Mouse (Mus musculus) heart, postnatal 0 days (tissue): ENCODE measurements around the gene Cpne7.

Experiments used
- CTCF ChIP-seq: IDR thresholded peaks from 2 replicates; pipeline ENCODE4 v1.5.1; 2016; ENCODE audit warnings: antibody characterized with exemption, control low read depth, low read depth
- EP300 ChIP-seq: IDR thresholded peaks from 2 replicates; pipeline ENCODE4 v1.6.1; 2016; ENCODE audit warnings: antibody characterized with exemption, low read depth

- TF ChIP-seq EP300 (no peak), CTCF (no peak)
Measured at GRCm38 (mm10) chr8:123135806-123136205, 18.6 kb downstream of the Cpne7 start.
